Mouse (Mus musculus): Measurements from ENCODE around the gene Gm43064. TPM values are rescaled to one million over a fixed set of nuclear protein-coding genes. Genes with fewer than 3 reads are reported as not detected.
A peak's percentile ranks its signal among the peaks of the same experiment; 100 is the strongest.

The Gm43064 gene
- total and polyA plus RNA-seq, 2 experiments from 2014 or later, result 0.37 to 0.50 TPM

DNA sequence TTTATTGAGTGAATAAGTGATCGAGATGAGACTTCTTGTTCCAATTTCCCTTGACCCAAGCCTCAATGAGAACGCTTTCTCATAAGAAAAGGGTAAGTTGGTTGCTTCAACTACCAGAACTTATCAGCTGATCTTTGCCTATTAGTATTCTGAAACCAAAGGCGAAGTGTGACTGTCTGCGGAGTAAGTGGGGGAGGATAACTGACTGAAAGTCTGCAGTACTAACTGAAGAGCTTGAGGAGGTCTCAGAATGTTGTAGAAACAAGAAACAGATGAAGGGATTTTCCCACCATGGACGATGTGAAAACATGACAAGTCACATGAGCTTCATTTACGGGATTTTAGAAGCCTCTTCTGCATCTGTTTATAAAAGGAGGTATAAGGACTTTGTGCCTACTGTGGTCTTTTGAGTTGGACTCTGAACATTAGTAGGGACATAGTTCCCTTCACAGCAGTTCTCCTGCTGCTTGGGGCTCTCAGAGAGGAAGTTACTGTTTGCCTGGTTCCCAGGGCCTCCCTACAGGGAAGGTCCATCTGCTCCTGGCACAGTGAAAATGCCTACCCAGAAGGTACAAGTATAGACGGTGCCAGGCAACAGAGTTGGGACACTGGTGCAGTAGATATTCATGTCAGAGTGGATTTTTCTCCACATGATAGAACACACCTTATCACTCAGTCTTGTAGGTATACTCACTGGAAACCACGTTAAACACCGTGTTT, 41.4 kb downstream of the Gm43064 start:
- ATAC-seq (ENCODE audit: insufficient read depth, low read depth) (no peak), DNase-seq (ENCODE audit: low spot score) (no peak)
- no peaks in the 10 kb centered on the region for H3K27me3 ChIP-seq (ENCODE audit: control insufficient read depth, insufficient read depth, low read length)
- H3K9ac ChIP-seq (replicated peaks; ENCODE audit: low read depth, low read length), result no peak overlapping the region
- H3K4me1 ChIP-seq (ENCODE audit: control insufficient read depth, insufficient read depth), result no peaks in the 10 kb centered on the region
- no peaks in the 10 kb centered on the region for H3K9me3 ChIP-seq (replicated peaks; ENCODE audit: control insufficient read depth, low read length)
- H3K4me3 ChIP-seq (ENCODE audit: low read depth, low read length), result no peak overlapping the region
- no peak overlapping the region for H3K27ac ChIP-seq (ENCODE audit: low read depth)
- TF ChIP-seq EP300 (IDR thresholded peaks at IDR 0.05; ENCODE audit: low read depth), result no peak
- no peak for TF ChIP-seq CTCF (IDR thresholded peaks at IDR 0.05; ENCODE audit: low read depth)
- H3K4me2 ChIP-seq (ENCODE audit: low read depth, low read length), result no peak overlapping the region
- H3K36me3 ChIP-seq (replicated peaks; ENCODE audit: control insufficient read depth, insufficient read depth, low read length), result no peaks in the 10 kb centered on the region
- 63% methylated on average over 9 of the region's 9 CpGs for WGBS

GRCm38 (mm10) chr3:103851481-103851880, 42.1 kb downstream of the Gm43064 start:
- Histone ChIP-seq H3K9me3 (replicated peaks; ENCODE audit: control insufficient read depth, low read length) (no peaks in the 10 kb centered on the region), H3K4me2 (ENCODE audit: low read depth, low read length) (no peak overlapping the region), H3K27me3 (ENCODE audit: control insufficient read depth, insufficient read depth, low read length) (no peaks in the 10 kb centered on the region), H3K36me3 (replicated peaks; ENCODE audit: control insufficient read depth, insufficient read depth, low read length) (no peaks in the 10 kb centered on the region), H3K4me1 (ENCODE audit: control insufficient read depth, insufficient read depth) (no peaks in the 10 kb centered on the region), H3K4me3 (ENCODE audit: low read depth, low read length) (no peak overlapping the region), H3K9ac (replicated peaks; ENCODE audit: low read depth, low read length) (no peak overlapping the region), H3K27ac (ENCODE audit: low read depth) (no peak overlapping the region)
- ATAC-seq (ENCODE audit: insufficient read depth, low read depth), result no peak
- DNase-seq (ENCODE audit: low spot score), result no peak
- no peak for TF ChIP-seq EP300 (IDR thresholded peaks at IDR 0.05; ENCODE audit: low read depth)
- no peak for TF ChIP-seq CTCF (IDR thresholded peaks at IDR 0.05; ENCODE audit: low read depth)
- 85% methylated on average over 6 of the region's 6 CpGs for WGBS

DNA sequence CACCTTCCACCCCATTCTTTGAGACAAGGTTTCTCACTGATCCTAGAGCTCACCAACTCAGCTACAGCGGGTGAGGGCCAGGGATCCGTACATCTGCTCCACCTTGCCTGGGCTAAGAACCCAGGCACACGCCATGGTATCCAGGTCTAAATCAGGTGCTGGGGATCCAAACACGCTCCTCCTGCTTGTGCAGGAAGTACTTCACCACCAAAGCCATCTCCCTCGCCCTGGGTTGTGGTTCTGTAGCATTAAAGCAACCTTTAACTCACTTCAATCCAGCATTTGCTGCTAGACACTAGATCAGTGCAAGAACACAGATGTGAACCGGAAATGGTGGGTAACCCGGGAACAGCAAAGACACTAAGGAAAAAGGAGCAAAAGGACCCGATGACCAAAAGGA, 42.5 kb downstream of the Gm43064 start:
- Histone ChIP-seq H3K27ac (ENCODE audit: low read depth) (no peak overlapping the region), H3K9ac (replicated peaks; ENCODE audit: low read depth, low read length) (no peak overlapping the region), H3K36me3 (replicated peaks; ENCODE audit: control insufficient read depth, insufficient read depth, low read length) (no peaks in the 10 kb centered on the region), H3K4me3 (ENCODE audit: low read depth, low read length) (no peak overlapping the region), H3K4me2 (ENCODE audit: low read depth, low read length) (no peak overlapping the region), H3K27me3 (ENCODE audit: control insufficient read depth, insufficient read depth, low read length) (no peaks in the 10 kb centered on the region), H3K9me3 (replicated peaks; ENCODE audit: control insufficient read depth, low read length) (no peaks in the 10 kb centered on the region), H3K4me1 (ENCODE audit: control insufficient read depth, insufficient read depth) (no peaks in the 10 kb centered on the region)
- TF ChIP-seq CTCF (IDR thresholded peaks at IDR 0.05; ENCODE audit: low read depth) (no peak), EP300 (IDR thresholded peaks at IDR 0.05; ENCODE audit: low read depth) (no peak)
- 78% methylated on average over 8 of the region's 8 CpGs for WGBS
- DNase-seq (ENCODE audit: low spot score), result no peak
- ATAC-seq (ENCODE audit: insufficient read depth, low read depth), result no peak

DNA sequence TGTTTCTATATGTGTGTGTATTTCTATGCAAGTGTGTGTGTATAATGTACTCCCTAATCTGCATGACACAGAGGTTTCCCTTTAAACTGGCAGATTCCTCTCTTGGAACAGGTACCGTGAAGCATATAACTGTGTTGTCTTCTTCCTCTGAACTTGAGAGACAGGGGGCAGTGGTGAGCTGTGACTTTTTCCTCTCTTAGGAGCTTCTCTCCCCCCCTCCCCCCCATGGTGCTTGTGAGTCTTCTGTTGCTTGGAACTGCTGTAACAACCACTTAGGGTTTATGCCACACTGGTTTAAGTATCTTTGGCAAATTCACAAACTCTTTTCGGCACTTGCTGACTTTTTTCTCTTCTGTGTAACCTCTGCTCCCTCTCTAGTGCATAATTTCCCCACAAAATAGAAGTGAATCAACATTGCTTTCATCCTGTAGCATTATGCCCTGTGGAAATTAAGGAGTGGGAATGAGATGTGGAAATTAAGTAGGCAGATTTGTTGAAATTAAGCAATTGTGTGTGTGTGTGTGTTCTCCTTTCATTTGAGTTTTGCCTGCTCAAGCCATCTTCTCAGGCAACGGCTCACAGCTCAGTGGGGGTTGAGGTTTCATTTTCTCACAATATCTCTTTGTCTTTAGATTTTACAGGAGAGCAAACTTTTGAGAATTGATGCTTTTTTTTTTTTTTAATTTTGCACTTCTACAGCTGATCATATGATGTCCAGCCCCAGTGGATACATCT, 43.4 kb downstream of the Gm43064 start:
- peak; percentile 24 for DNase-seq (ENCODE audit: low spot score)
- Histone ChIP-seq H3K4me2 (ENCODE audit: low read depth, low read length) (no peak overlapping the region), H3K27ac (ENCODE audit: low read depth) (no peak overlapping the region), H3K36me3 (replicated peaks; ENCODE audit: control insufficient read depth, insufficient read depth, low read length) (no peaks in the 10 kb centered on the region), H3K9ac (replicated peaks; ENCODE audit: low read depth, low read length) (no peak overlapping the region), H3K4me3 (ENCODE audit: low read depth, low read length) (no peak overlapping the region), H3K27me3 (ENCODE audit: control insufficient read depth, insufficient read depth, low read length) (no peaks in the 10 kb centered on the region), H3K9me3 (replicated peaks; ENCODE audit: control insufficient read depth, low read length) (no peaks in the 10 kb centered on the region), H3K4me1 (ENCODE audit: control insufficient read depth, insufficient read depth) (no peaks in the 10 kb centered on the region)
- ATAC-seq (ENCODE audit: insufficient read depth, low read depth), result no peak
- TF ChIP-seq EP300 (IDR thresholded peaks at IDR 0.05; ENCODE audit: low read depth) (no peak), CTCF (IDR thresholded peaks at IDR 0.05; ENCODE audit: low read depth) (peak; percentile 47)
- WGBS, result 62% methylated on average over 3 of the region's 3 CpGs

DNA sequence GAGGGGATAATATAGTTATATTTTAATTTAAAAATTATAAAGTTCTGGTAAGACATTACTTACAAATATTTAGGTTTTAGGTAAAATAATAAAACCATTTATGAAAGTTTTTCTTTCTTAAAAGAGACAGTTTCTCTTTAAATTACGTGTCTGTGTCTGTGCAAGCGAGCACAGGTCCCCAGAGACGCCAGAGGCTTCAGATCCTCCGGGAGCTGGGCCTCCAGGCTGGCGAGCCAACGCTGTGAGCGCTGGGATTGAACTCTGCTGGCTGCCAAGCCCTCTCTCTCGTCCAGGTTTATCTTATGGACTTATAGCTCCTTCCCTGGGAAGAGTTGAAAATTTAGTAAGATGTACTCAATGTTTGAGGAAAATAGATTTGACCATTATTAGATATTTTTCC, 44.4 kb downstream of the Gm43064 start:
- no peaks in the 10 kb centered on the region for H3K27me3 ChIP-seq (ENCODE audit: control insufficient read depth, insufficient read depth, low read length)
- no peak for ATAC-seq (ENCODE audit: insufficient read depth, low read depth)
- H3K9me3 ChIP-seq (replicated peaks; ENCODE audit: control insufficient read depth, low read length), result no peaks in the 10 kb centered on the region
- no peaks in the 10 kb centered on the region for H3K4me1 ChIP-seq (ENCODE audit: control insufficient read depth, insufficient read depth)
- WGBS, result 36% methylated on average over 8 of the region's 8 CpGs
- H3K4me2 ChIP-seq (ENCODE audit: low read depth, low read length), result no peak overlapping the region
- no peak overlapping the region for H3K9ac ChIP-seq (replicated peaks; ENCODE audit: low read depth, low read length)
- TF ChIP-seq EP300 (IDR thresholded peaks at IDR 0.05; ENCODE audit: low read depth) (no peak), CTCF (IDR thresholded peaks at IDR 0.05; ENCODE audit: low read depth) (no peak)
- no peak overlapping the region for H3K4me3 ChIP-seq (ENCODE audit: low read depth, low read length)
- DNase-seq (ENCODE audit: low spot score), result no peak
- no peaks in the 10 kb centered on the region for H3K36me3 ChIP-seq (replicated peaks; ENCODE audit: control insufficient read depth, insufficient read depth, low read length)
- no peak overlapping the region for H3K27ac ChIP-seq (ENCODE audit: low read depth)

Measured in heart, postnatal 0 days (tissue).